Mouse (Mus musculus): Measurements from ENCODE around the gene Zfp688.
"Not testable (repeated sequence)": the region's sequence is repeated elsewhere in the genome, so short reads cannot be mapped to it uniquely, and the experiment has no call there.

GRCm38 (mm10) chr7:127385560-127385959 lies 36.3 kb downstream of the Zfp688 start:
- not testable (repeated sequence) for TF ChIP-seq POLR2A (IDR thresholded peaks at IDR 0.05; ENCODE audit: low read depth, low read length); CTCF (IDR thresholded peaks at IDR 0.05; ENCODE audit: extremely low read depth, insufficient read length, insufficient replicate concordance, low read depth, low read length)
